ENCODE assay signal across 9 mouse cellular contexts in the genomic region with DNA sequence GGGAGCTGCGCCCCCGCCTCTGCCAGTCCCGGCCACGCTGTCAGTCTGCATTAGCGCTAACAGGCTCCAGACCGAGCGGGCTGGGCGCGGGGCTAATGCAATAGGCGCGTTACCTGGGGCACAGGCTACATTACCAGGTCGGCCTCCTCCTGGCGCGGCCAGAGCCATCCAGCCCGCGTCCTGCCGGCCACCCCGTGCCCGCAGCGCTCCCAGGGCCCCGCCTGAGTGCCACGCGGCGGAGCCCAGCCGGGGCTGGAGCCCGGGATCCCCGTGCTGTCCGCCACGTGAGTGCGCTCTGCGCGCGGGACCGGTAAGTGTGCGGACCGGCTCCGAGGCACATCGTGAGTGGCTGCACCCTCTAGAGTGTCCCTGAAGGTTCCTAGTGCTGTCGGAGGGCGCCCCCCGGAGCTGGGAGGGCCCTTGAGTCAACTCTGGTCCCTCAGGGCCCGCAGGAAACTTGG. TPM values are rescaled to one million over a fixed set of nuclear protein-coding genes. Genes with fewer than 3 reads are reported as not detected.
DNase-seq lines count a peak whose midpoint lies in the region; ATAC-seq and TF ChIP-seq lines count a peak whose summit lies in the region.
"Had no signal": no experiment of that assay in that cellular context is flagged by ENCODE, and none has a peak within 500 bp of the region (broad histone marks: within the 10 kb centered on the region; RNA-seq: fewer than 3 reads in every experiment).

No protein-coding gene starts in this region.

- ATAC-seq in forebrain, embryonic 14.5 days: no peak
- 0 out of 2 replicates have a peak, but pooled peaks have one; percentile 31 for ATAC-seq in limb, embryonic 12.5 days (ENCODE audit: insufficient number of reproducible peaks, insufficient read depth, low FRiP score, low TSS enrichment, low read depth)
- peak; percentile 45; the same call in 1 of the 2 replicates for ATAC-seq in stomach, postnatal 0 days (ENCODE audit: low FRiP score, low TSS enrichment)

- peaks cover 34% of the 10 kb centered on the region for H3K27me3 ChIP-seq in forebrain, embryonic 14.5 days (replicated peaks; ENCODE audit: control insufficient read depth, insufficient read depth, low read length)
- peaks cover 72% of the 10 kb centered on the region for H3K27me3 ChIP-seq in limb, embryonic 12.5 days
- peaks cover 8% of the 10 kb centered on the region; the same call in 1 of the 2 replicates for H3K27me3 ChIP-seq in stomach, postnatal 0 days (ENCODE audit: control insufficient read depth, insufficient read depth, low read length)

- H3K27ac ChIP-seq in gastrocnemius, adult 2 months: no peak overlapping the region
- H3K27ac ChIP-seq in forebrain, embryonic 14.5 days (ENCODE audit: low read depth, low read length): no peak overlapping the region
- H3K27ac ChIP-seq in limb, embryonic 12.5 days: no peak overlapping the region
- no peak overlapping the region for H3K27ac ChIP-seq in stomach, postnatal 0 days (replicated peaks)

- H3K4me3 ChIP-seq in gastrocnemius, adult 2 months: peak overlapping the region; percentile 58
- H3K4me3 ChIP-seq in forebrain, embryonic 14.5 days (ENCODE audit: low read depth, low read length): peak overlapping the region; percentile 24
- peak overlapping the region; percentile 47 for H3K4me3 ChIP-seq in limb, embryonic 12.5 days (replicated peaks)
- H3K4me3 ChIP-seq in stomach, postnatal 0 days (ENCODE audit: low read depth, low read length): peak overlapping the region; percentile 28

- H3K4me2 ChIP-seq in forebrain, embryonic 14.5 days (ENCODE audit: low read length): peak overlapping the region; percentile 52
- peak overlapping the region; percentile 86 for H3K4me2 ChIP-seq in limb, embryonic 12.5 days
- H3K4me2 ChIP-seq in stomach, postnatal 0 days (replicated peaks; ENCODE audit: low read depth): peak overlapping the region; percentile 52

- 0 out of 2 replicates have a peak, but pooled peaks cover 4% of the 10 kb centered on the region for H3K4me1 ChIP-seq in forebrain, embryonic 14.5 days (ENCODE audit: control insufficient read depth, insufficient read depth, low read length)
- peaks cover 13% of the 10 kb centered on the region for H3K4me1 ChIP-seq in limb, embryonic 12.5 days (replicated peaks)
- H3K4me1 ChIP-seq in stomach, postnatal 0 days (replicated peaks; ENCODE audit: control insufficient read depth, insufficient read depth): no peaks in the 10 kb centered on the region

- peak overlapping the region; percentile 37; the same call in 1 of the 2 replicates for H3K9ac ChIP-seq in forebrain, embryonic 14.5 days (ENCODE audit: low read length)
- peak overlapping the region; percentile 47 for H3K9ac ChIP-seq in limb, embryonic 12.5 days (replicated peaks)
- no peak overlapping the region for H3K9ac ChIP-seq in stomach, postnatal 0 days (ENCODE audit: low read length)

- H3K36me3 ChIP-seq in forebrain, embryonic 14.5 days (ENCODE audit: control insufficient read depth, insufficient read depth, low read length): no peaks in the 10 kb centered on the region
- no peaks in the 10 kb centered on the region for H3K36me3 ChIP-seq in limb, embryonic 12.5 days
- H3K36me3 ChIP-seq in stomach, postnatal 0 days (ENCODE audit: control insufficient read depth, insufficient read depth, low read length): no peaks in the 10 kb centered on the region

- no peak for TF ChIP-seq EP300 in stomach, postnatal 0 days (optimal IDR thresholded peaks at IDR 0.05)

- intact Hi-C loops in gastrocnemius, adult 2 months (cut with DNase I): no loop called here
- intact Hi-C loops in gastrocnemius, postnatal 36 days (cut with DNase I): no loop called here

- H3K9me3 ChIP-seq in forebrain, embryonic 14.5 days (replicated peaks; ENCODE audit: control insufficient read depth, low read length): no peaks in the 10 kb centered on the region
- no peaks in the 10 kb centered on the region for H3K9me3 ChIP-seq in limb, embryonic 12.5 days
- no peaks in the 10 kb centered on the region for H3K9me3 ChIP-seq in stomach, postnatal 0 days (ENCODE audit: control insufficient read depth, low read length)

- under 1% methylated on average over 42 of the region's 42 CpGs for WGBS in forebrain, embryonic 14.5 days
- WGBS in limb, embryonic 12.5 days: 2% methylated on average over 42 of the region's 42 CpGs
- WGBS in stomach, postnatal 0 days: under 1% methylated on average over 36 of the region's 42 CpGs

- DNase-seq in gastrocnemius, adult 2 months: peak; percentile 30
- DNase-seq in gastrocnemius, postnatal 36 days: no peak
- DNase-seq in ES-CJ7 (ENCODE audit: low read depth, low spot score): peak; percentile 16
- no peak for DNase-seq in forebrain, embryonic 14.5 days (ENCODE audit: low spot score)
- peak; percentile 23 for DNase-seq in stomach, postnatal 0 days (ENCODE audit: low spot score)
- no peak for DNase-seq in spleen, postnatal 4 days (ENCODE audit: low spot score in 2 of 2)
- DNase-seq in natural killer cell, adult 2 months (ENCODE audit: low spot score in 2 of 2): no peak

- no peak; the same call in 1 of the 2 replicates for TF ChIP-seq CTCF in gastrocnemius, adult 2 months (IDR thresholded peaks at IDR 0.05)
- TF ChIP-seq CTCF in stomach, postnatal 0 days (IDR thresholded peaks at IDR 0.05; ENCODE audit: low read depth): no peak; the same call in 1 of the 2 replicates

RNA-seq across cellular contexts. Expression of gene Slc6a2, which starts 0.6 kb away (rescaled TPM):
- total RNA-seq in gastrocnemius, adult 2 months (2021): under 1 TPM; 0.20 to 0.39 TPM
- total RNA-seq in gastrocnemius, postnatal 36 days (2021): under 1 TPM; 0.17 to 0.28 TPM
- not detected in 2 replicates for polyA plus RNA-seq in forebrain, embryonic 14.5 days (2014; fragmentation: Nextera tagmentation; extraction: Ambion mirVana)
- 0.04 and 0.09 TPM in 2 replicates for polyA plus RNA-seq in limb, embryonic 12.5 days (2016; fragmentation: Nextera tagmentation; extraction: Ambion mirVana)
- 0.07 and 0.13 TPM in 2 replicates for polyA plus RNA-seq in stomach, postnatal 0 days (2015; fragmentation: Nextera tagmentation; extraction: Ambion mirVana)
- polyA plus RNA-seq: C2C12 had no signal

RNA-seq across cellular contexts. Expression of gene Capns2, which starts 59.3 kb away (rescaled TPM):
- total RNA-seq in gastrocnemius, adult 2 months (2021): not detected
- total RNA-seq in gastrocnemius, postnatal 36 days (2021): not detected
- not detected in 2 replicates for polyA plus RNA-seq in forebrain, embryonic 14.5 days (2014; fragmentation: Nextera tagmentation; extraction: Ambion mirVana)
- polyA plus RNA-seq in limb, embryonic 12.5 days (2016; fragmentation: Nextera tagmentation; extraction: Ambion mirVana): 0.86 and 1.2 TPM in 2 replicates
- 48.8 and 52.8 TPM in 2 replicates for polyA plus RNA-seq in stomach, postnatal 0 days (2015; fragmentation: Nextera tagmentation; extraction: Ambion mirVana)
- polyA plus RNA-seq: C2C12 had no signal

Comparison
In these comparisons a context has a peak if more than half of its experiments do, and no peak if none do; other contexts are left out.
1. DNase-seq: peak in gastrocnemius, adult 2 months (single experiment), ES-CJ7 (single experiment) and stomach, postnatal 0 days (single experiment); none in gastrocnemius, postnatal 36 days (0 of 2), forebrain, embryonic 14.5 days (single experiment), spleen, postnatal 4 days (0 of 2) and natural killer cell, adult 2 months (0 of 2).
2. RNA of gene Capns2, which starts 59.3 kb away (polyA plus RNA-seq): 48.8 to 52.8 TPM in stomach, postnatal 0 days; 0.86 to 1.2 TPM in limb, embryonic 12.5 days and not detected in forebrain, embryonic 14.5 days; every median in the first group is over 10 times any median in the second.
3. Peak in every context shown above with its lines, with median percentiles within 50 percentile points of each other: H3K4me3 ChIP-seq and H3K4me2 ChIP-seq.